ENCODE assay signal across 34 mouse cellular contexts in the genomic region with DNA sequence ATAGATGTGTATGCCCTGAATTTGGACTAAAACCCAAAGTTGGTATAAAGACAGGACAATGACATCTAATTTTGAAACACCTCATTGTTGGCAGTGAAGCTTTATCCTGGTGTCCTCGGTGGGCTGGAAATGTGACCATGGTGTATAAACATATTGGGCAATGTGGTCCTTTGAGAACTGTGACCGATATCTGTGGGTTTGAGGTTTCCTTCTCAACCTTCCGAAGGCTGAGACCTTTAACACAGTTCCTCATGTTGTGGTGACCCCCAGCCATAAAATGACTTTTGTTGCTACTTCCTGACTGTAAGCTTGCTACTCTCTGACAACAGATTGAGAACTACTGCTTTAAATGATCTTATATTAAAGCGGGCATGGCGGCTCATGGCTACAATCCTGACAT. TPM values are rescaled to one million over a fixed set of nuclear protein-coding genes. Genes with fewer than 3 reads are reported as not detected.
DNase-seq lines count a peak whose midpoint lies in the region; ATAC-seq and TF ChIP-seq lines count a peak whose summit lies in the region.
"Had no signal": no experiment of that assay in that cellular context is flagged by ENCODE, and none has a peak within 500 bp of the region (broad histone marks: within the 10 kb centered on the region; RNA-seq: fewer than 3 reads in every experiment).

No protein-coding gene starts in this region.

- H3K27ac ChIP-seq in spleen, adult 2 months (ENCODE audit: insufficient read depth, low read length): peak overlapping the region; percentile 10; the same call in 1 of the 2 replicates
- H3K27ac ChIP-seq in bone marrow, adult 2 months (ENCODE audit: control insufficient read depth, insufficient read depth, low read depth, low read length, poor library complexity): peak overlapping the region; percentile 72; the same call in 1 of the 2 replicates
- H3K27ac ChIP-seq: gastrocnemius, adult 2 months; heart, embryonic 10.5 days; heart, embryonic 15.5 days; hindbrain, embryonic 12.5 days; hindbrain, postnatal 0 days; intestine, embryonic 15.5 days; kidney, postnatal 0 days; left cerebral cortex, adult 2 months; limb, embryonic 13.5 days; liver, embryonic 14.5 days; midbrain, embryonic 10.5 days; midbrain, embryonic 15.5 days had no signal

- no peak overlapping the region for H3K4me3 ChIP-seq in spleen, adult 2 months (ENCODE audit: extremely low read depth, insufficient read depth, insufficient read length)
- H3K4me3 ChIP-seq in bone marrow, adult 2 months (replicated peaks; ENCODE audit: control insufficient read depth, low read depth, low read length): no peak overlapping the region
- H3K4me3 ChIP-seq: erythroblast, embryonic 14.5 days; gastrocnemius, adult 2 months; heart, embryonic 10.5 days; heart, embryonic 15.5 days; hindbrain, embryonic 12.5 days; intestine, embryonic 15.5 days; left cerebral cortex, adult 2 months; limb, embryonic 13.5 days; midbrain, embryonic 10.5 days; midbrain, embryonic 15.5 days had no signal

- peaks cover 5% of the 10 kb centered on the region; the same call in 1 of the 2 replicates for H3K4me1 ChIP-seq in spleen, adult 2 months (ENCODE audit: control insufficient read depth, insufficient read depth, insufficient read length)
- H3K4me1 ChIP-seq in bone marrow, adult 2 months (ENCODE audit: control insufficient read depth, insufficient read depth, low read length): peaks cover 5% of the 10 kb centered on the region; the same call in 1 of the 2 replicates
- H3K4me1 ChIP-seq: heart, embryonic 10.5 days; heart, embryonic 15.5 days; hindbrain, embryonic 12.5 days; intestine, embryonic 15.5 days; limb, embryonic 13.5 days; midbrain, embryonic 10.5 days; midbrain, embryonic 15.5 days had no signal

- H3K36me3 ChIP-seq in spleen, adult 2 months (ENCODE audit: control insufficient read depth, insufficient read depth, low read length): no peaks in the 10 kb centered on the region
- H3K36me3 ChIP-seq: heart, embryonic 10.5 days; heart, embryonic 15.5 days; hindbrain, embryonic 12.5 days; intestine, embryonic 15.5 days; limb, embryonic 13.5 days; midbrain, embryonic 10.5 days; midbrain, embryonic 15.5 days had no signal

- no peaks in the 10 kb centered on the region for H3K27me3 ChIP-seq in spleen, adult 2 months (ENCODE audit: control insufficient read depth, insufficient read depth, low read length)
- H3K27me3 ChIP-seq: heart, embryonic 15.5 days; hindbrain, embryonic 12.5 days; intestine, embryonic 15.5 days; limb, embryonic 13.5 days; midbrain, embryonic 15.5 days had no signal

- no peak for DNase-seq in spleen, adult 2 months (ENCODE audit: low read depth in 1 of 2, low spot score in 2 of 2)
- DNase-seq in spleen, postnatal 4 days (ENCODE audit: low spot score in 2 of 2): no peak
- no peak for DNase-seq in layer of hippocampus, adult 8-10 months (ENCODE audit: low spot score in 2 of 2)
- no peak for DNase-seq in urinary bladder, adult 18-20 months (ENCODE audit: low spot score in 2 of 2)
- no peak for DNase-seq in kidney, postnatal 4 days
- DNase-seq: adrenal gland, postnatal 14 days; cerebellum, adult 18-20 months; cerebellum, postnatal 10 days; gastrocnemius, adult 2 months; gastrocnemius, postnatal 36 days; kidney, adult 8-10 months; layer of hippocampus, adult 9-11 months; lung, embryonic 14.5 days; lung, postnatal 14 days; right cerebral cortex, postnatal 14 days; thymus, adult 2 months had no signal

- 5% methylated on average over 5 of the region's 5 CpGs for WGBS in spleen, adult 2 months
- 1% methylated on average over 5 of the region's 5 CpGs for WGBS in bone marrow, adult 2 months

- ATAC-seq in hematopoietic stem cell, adult 5-6 weeks (replicated peaks in 1 of 2; ENCODE audit: insufficient read depth in 1 of 2, low FRiP score in 2 of 2, low TSS enrichment in 1 of 2, low read depth in 1 of 2, poor library complexity in 2 of 2, severe bottlenecking in 2 of 2): peak; percentile 86 to 87
- peak; percentile 76 for ATAC-seq in monocyte, adult 5-6 weeks (replicated peaks; ENCODE audit: insufficient number of reproducible peaks, low FRiP score, low TSS enrichment, poor library complexity, severe bottlenecking)
- ATAC-seq: forebrain, embryonic 16.5 days; hindbrain, postnatal 0 days; intestine, embryonic 15.5 days; midbrain, embryonic 15.5 days had no signal

- no peak for TF ChIP-seq CTCF in spleen, adult 2 months (IDR thresholded peaks at IDR 0.05; ENCODE audit: extremely low read depth, insufficient read depth, insufficient read length, insufficient replicate concordance)
- TF ChIP-seq CTCF in bone marrow, adult 2 months (IDR thresholded peaks at IDR 0.05; ENCODE audit: control insufficient read depth, insufficient read depth, low read length): no peak

- TF ChIP-seq POLR2A in spleen, adult 2 months (IDR thresholded peaks at IDR 0.05; ENCODE audit: low read depth, low read length): no peak
- no peak for TF ChIP-seq POLR2A in bone marrow, adult 2 months (IDR thresholded peaks at IDR 0.05; ENCODE audit: borderline replicate concordance, control insufficient read depth, low read depth, low read length)

RNA-seq across cellular contexts. Expression of a gene that starts 6.7 kb away (rescaled TPM):
- 1.8 and 4.0 TPM in 2 replicates for polyA plus RNA-seq in spleen, adult 2 months (2012; rRNA removed)
- polyA plus RNA-seq in bone marrow, adult 2 months (2011; ENCODE audit: insufficient read depth, insufficient read length, low replicate concordance, missing spikeins): 4.2 TPM in 2 replicates
- 1.2 and 1.3 TPM in 2 replicates for total RNA-seq in hematopoietic stem cell, adult 5-6 weeks (2017)
- 2.9 to 8.0 TPM (median 7.0 TPM) in 3 replicates for total RNA-seq in monocyte, adult 5-6 weeks (2017)
- total RNA-seq in layer of hippocampus, adult 8-10 months (2022): 1 to 10 TPM in 2 of 4 experiments, under 1 TPM in 2; 0.54 to 1.7 (median 1.1) TPM
- total RNA-seq: hindbrain, postnatal 0 days had no signal
- polyA plus RNA-seq: embryonic facial prominence, embryonic 14.5 days; forebrain, embryonic 16.5 days; hindbrain, embryonic 12.5 days; midbrain, embryonic 15.5 days; neural tube, embryonic 11.5 days had no signal

RNA-seq across cellular contexts. Expression of a gene that starts 8.7 kb away (rescaled TPM):
- 7.5 and 11.0 TPM in 2 replicates for polyA plus RNA-seq in spleen, adult 2 months (2012; rRNA removed)
- polyA plus RNA-seq in bone marrow, adult 2 months (2011; ENCODE audit: insufficient read depth, insufficient read length, low replicate concordance, missing spikeins): 9.0 and 17.2 TPM in 2 replicates
- 4.1 and 5.1 TPM in 2 replicates for total RNA-seq in hematopoietic stem cell, adult 5-6 weeks (2017)
- total RNA-seq in monocyte, adult 5-6 weeks (2017): 11.2 to 17.0 TPM (median 13.7 TPM) in 3 replicates
- 1 to 10 TPM in 3 of 4 experiments, under 1 TPM in 1; 0.61 to 5.4 (median 3.0) TPM for total RNA-seq in layer of hippocampus, adult 8-10 months (2022)
- polyA plus RNA-seq: erythroblast, embryonic 14.5 days had no signal

RNA-seq across cellular contexts. Expression of a gene that starts 22.7 kb away (rescaled TPM):
- polyA plus RNA-seq in spleen, adult 2 months (2012; rRNA removed): 33.7 and 53.6 TPM in 2 replicates
- 19.8 and 23.6 TPM in 2 replicates for polyA plus RNA-seq in bone marrow, adult 2 months (2011; ENCODE audit: insufficient read depth, insufficient read length, low replicate concordance, missing spikeins)
- total RNA-seq in hematopoietic stem cell, adult 5-6 weeks (2017): 14.0 and 14.3 TPM in 2 replicates
- 9.4 to 16.4 TPM (median 12.3 TPM) in 3 replicates for total RNA-seq in monocyte, adult 5-6 weeks (2017)
- 10 to 100 TPM; 30.9 to 39.3 (median 33.1) TPM for total RNA-seq in layer of hippocampus, adult 8-10 months (2022)

RNA-seq across cellular contexts. Expression of a gene that starts 28.9 kb away (rescaled TPM):
- polyA plus RNA-seq in spleen, adult 2 months (2012; rRNA removed): 49.3 and 63.1 TPM in 2 replicates
- 9.4 and 11.9 TPM in 2 replicates for polyA plus RNA-seq in bone marrow, adult 2 months (2011; ENCODE audit: insufficient read depth, insufficient read length, low replicate concordance, missing spikeins)
- total RNA-seq in hematopoietic stem cell, adult 5-6 weeks (2017): 8.8 and 9.7 TPM in 2 replicates
- total RNA-seq in monocyte, adult 5-6 weeks (2017): 7.7 to 12.4 TPM (median 10.4 TPM) in 3 replicates
- 10 to 100 TPM; 12.4 to 17.6 (median 13.5) TPM for total RNA-seq in layer of hippocampus, adult 8-10 months (2022)

RNA-seq across cellular contexts. Expression of a gene that starts 35.9 kb away (rescaled TPM):
- polyA plus RNA-seq in spleen, adult 2 months (2012; rRNA removed): 32.4 and 33.3 TPM in 2 replicates
- polyA plus RNA-seq in bone marrow, adult 2 months (2011; ENCODE audit: insufficient read depth, insufficient read length, low replicate concordance, missing spikeins): 108 and 194 TPM in 2 replicates
- 80.8 and 153 TPM in 2 replicates for total RNA-seq in hematopoietic stem cell, adult 5-6 weeks (2017)
- 231 to 284 TPM (median 256 TPM) in 3 replicates for total RNA-seq in monocyte, adult 5-6 weeks (2017)
- 10 to 100 TPM; 72.6 to 88.3 (median 86.3) TPM for total RNA-seq in layer of hippocampus, adult 8-10 months (2022)
